Mouse (Mus musculus): ENCODE measurements around the gene Ttll9. TPM values are rescaled to one million over a fixed set of nuclear protein-coding genes. Genes with fewer than 3 reads are reported as not detected.

Gene Ttll9
- polyA plus RNA-seq, 2 experiments: 0.14 to 0.47 TPM

DNA sequence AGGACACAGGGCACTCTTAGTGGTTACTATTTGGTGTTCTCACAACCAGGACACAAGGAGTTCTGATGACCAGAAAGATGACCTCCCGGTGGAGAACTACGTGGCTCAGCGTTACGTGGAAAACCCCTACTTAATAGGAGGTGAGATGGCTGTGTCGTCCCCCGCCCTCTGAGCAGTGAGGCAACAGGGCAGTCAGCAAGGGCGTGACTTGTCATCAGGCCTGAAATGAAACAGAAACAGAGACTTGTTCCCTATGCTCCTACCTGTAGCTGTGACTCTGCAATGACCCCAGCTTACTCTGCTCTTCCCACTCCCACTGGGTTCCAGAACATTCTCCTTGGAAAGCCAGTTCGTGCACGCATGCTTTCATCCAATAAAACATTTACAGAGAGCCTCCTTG is 29.2 kb downstream of the Ttll9 start:
- WGBS: 82% methylated on average over 9 of the region's 9 CpGs
- Histone ChIP-seq H3K4me3 (replicated peaks; ENCODE audit: low read length) (no peak overlapping the region), H3K4me1 (ENCODE audit: control insufficient read depth, insufficient read depth, low read length) (no peaks in the 10 kb centered on the region), H3K9me3 (ENCODE audit: control insufficient read depth, low read length) (no peaks in the 10 kb centered on the region), H3K27me3 (ENCODE audit: control insufficient read depth, insufficient read depth, low read length) (no peaks in the 10 kb centered on the region), H3K4me2 (replicated peaks; ENCODE audit: low read depth, low read length, severe bottlenecking) (no peak overlapping the region), H3K36me3 (ENCODE audit: control insufficient read depth, insufficient read depth, low read length) (no peaks in the 10 kb centered on the region), H3K9ac (ENCODE audit: low read depth, low read length, severe bottlenecking) (no peak overlapping the region), H3K27ac (replicated peaks; ENCODE audit: low read depth, low read length) (no peak overlapping the region)
- TF ChIP-seq POLR2A (IDR thresholded peaks at IDR 0.05; ENCODE audit: borderline replicate concordance, extremely low read depth, insufficient read depth, insufficient read length): no peak
- DNase-seq (ENCODE audit: low spot score) (no peak), ATAC-seq (ENCODE audit: low FRiP score, low read depth) (no peak)

DNA sequence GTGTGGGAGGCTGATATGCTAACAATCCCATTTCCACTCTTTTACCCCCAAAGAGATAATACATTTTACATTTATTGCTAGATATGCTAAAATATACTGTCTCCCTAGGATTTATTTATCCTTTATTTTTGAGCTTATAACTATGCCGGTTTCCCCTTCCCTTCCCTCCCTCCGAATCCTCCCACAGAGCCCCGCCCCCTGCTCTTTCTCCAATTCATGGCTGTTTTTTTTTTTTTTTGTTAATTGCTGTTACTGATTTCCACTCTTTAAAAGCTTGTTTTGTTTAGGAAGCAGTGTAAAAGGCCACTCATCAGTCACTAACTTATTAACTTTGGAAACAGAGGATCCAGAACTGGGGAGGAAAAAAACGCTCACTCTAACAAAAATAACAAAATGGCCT is 34.8 kb downstream of the Ttll9 start:
- 65% methylated on average over 4 of the region's 4 CpGs for WGBS
- no peaks in the 10 kb centered on the region for H3K4me1 ChIP-seq (ENCODE audit: control insufficient read depth, insufficient read depth, low read length)
- DNase-seq (ENCODE audit: low spot score) (no peak), ATAC-seq (ENCODE audit: low FRiP score, low read depth) (no peak)
- H3K36me3 ChIP-seq (ENCODE audit: control insufficient read depth, insufficient read depth, low read length): no peaks in the 10 kb centered on the region
- no peak for TF ChIP-seq POLR2A (IDR thresholded peaks at IDR 0.05; ENCODE audit: borderline replicate concordance, extremely low read depth, insufficient read depth, insufficient read length)
- no peak overlapping the region for H3K4me2 ChIP-seq (replicated peaks; ENCODE audit: low read depth, low read length, severe bottlenecking)
- H3K4me3 ChIP-seq (replicated peaks; ENCODE audit: low read length): no peak overlapping the region
- H3K27me3 ChIP-seq (ENCODE audit: control insufficient read depth, insufficient read depth, low read length): no peaks in the 10 kb centered on the region
- no peak overlapping the region for H3K27ac ChIP-seq (replicated peaks; ENCODE audit: low read depth, low read length)
- no peaks in the 10 kb centered on the region for H3K9me3 ChIP-seq (ENCODE audit: control insufficient read depth, low read length)
- no peak overlapping the region for H3K9ac ChIP-seq (ENCODE audit: low read depth, low read length, severe bottlenecking)

DNA sequence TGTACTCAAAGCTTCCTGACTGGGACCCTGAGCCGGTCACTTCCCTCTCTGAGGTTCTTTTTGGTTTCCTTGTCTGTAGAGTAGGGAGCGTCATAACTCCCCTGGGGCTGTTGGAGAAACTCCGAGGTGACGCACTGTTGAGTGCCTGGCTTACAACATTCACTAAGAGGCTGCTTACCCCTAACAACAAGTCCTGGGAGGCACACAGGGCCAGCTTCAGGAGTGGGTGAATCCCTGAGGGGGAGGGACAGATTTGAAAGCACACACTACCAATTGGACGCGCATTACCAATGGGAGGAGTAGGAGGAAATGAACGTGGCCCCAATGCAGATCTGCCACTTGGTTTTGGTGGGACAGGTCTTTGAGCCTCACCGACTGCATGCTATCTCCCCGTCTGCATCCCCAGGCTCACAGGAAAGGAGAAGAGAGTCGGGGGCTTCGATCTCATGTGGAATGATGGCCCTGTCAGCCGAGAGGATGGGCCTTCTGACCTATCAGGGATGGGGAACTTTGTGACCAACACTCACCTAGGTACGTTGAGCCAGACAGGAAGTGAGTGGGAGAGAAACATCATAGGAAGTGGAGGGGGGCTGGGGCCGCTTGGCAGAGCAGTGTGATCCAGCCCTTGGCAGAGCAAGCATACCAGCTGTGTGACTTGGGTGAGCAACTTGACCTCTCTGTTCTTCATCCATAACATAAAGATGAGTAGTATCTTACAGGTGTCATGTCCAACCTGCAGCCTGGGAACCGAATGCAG is 40.4 kb downstream of the Ttll9 start:
- DNase-seq (ENCODE audit: low spot score): no peak
- no peak for TF ChIP-seq POLR2A (IDR thresholded peaks at IDR 0.05; ENCODE audit: borderline replicate concordance, extremely low read depth, insufficient read depth, insufficient read length)
- no peaks in the 10 kb centered on the region for H3K27me3 ChIP-seq (ENCODE audit: control insufficient read depth, insufficient read depth, low read length)
- no peaks in the 10 kb centered on the region for H3K4me1 ChIP-seq (ENCODE audit: control insufficient read depth, insufficient read depth, low read length)
- 78% methylated on average over 15 of the region's 15 CpGs for WGBS
- ATAC-seq (ENCODE audit: low FRiP score, low read depth): no peak
- H3K9me3 ChIP-seq (ENCODE audit: control insufficient read depth, low read length): no peaks in the 10 kb centered on the region
- H3K36me3 ChIP-seq (ENCODE audit: control insufficient read depth, insufficient read depth, low read length): peaks cover 7% of the 10 kb centered on the region; the same call in 1 of the 2 replicates
- H3K4me2 ChIP-seq (replicated peaks; ENCODE audit: low read depth, low read length, severe bottlenecking): no peak overlapping the region
- H3K9ac ChIP-seq (ENCODE audit: low read depth, low read length, severe bottlenecking): no peak overlapping the region
- no peak overlapping the region for H3K27ac ChIP-seq (replicated peaks; ENCODE audit: low read depth, low read length)
- H3K4me3 ChIP-seq (replicated peaks; ENCODE audit: low read length): no peak overlapping the region

DNA sequence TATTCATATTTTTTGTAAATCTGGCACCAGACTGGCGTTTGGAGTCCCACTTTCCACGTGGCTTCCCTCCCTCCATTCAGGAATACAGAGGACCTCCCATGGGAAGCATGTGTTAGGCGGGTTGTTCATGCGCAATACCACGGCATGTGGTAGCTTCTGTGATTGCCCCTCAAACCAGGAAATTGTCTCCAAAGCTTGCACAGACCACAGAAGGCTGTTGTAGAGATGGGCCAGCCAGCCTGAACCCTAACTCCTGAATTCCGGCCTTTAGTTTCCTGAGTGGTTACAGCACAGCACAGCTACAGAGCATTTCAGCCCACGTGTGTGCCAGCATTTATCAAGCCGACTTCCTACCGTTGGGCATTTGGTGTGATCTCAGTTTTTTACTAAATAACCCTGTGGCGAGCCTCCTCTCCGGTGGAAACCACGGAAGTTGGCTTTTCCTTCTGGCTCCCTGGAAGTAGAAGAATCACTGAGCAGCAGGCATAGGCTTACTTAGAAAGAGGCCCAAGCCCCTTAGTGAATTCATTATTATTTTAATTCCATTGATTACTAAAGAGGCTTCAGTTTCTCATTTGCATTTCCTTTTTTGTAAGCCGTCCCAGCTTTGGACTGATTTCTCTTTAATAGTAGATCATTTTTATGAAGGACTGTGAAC is 41.5 kb downstream of the Ttll9 start:
- 65% methylated on average over 13 of the region's 13 CpGs for WGBS
- no peak for TF ChIP-seq POLR2A (IDR thresholded peaks at IDR 0.05; ENCODE audit: borderline replicate concordance, extremely low read depth, insufficient read depth, insufficient read length)

DNA sequence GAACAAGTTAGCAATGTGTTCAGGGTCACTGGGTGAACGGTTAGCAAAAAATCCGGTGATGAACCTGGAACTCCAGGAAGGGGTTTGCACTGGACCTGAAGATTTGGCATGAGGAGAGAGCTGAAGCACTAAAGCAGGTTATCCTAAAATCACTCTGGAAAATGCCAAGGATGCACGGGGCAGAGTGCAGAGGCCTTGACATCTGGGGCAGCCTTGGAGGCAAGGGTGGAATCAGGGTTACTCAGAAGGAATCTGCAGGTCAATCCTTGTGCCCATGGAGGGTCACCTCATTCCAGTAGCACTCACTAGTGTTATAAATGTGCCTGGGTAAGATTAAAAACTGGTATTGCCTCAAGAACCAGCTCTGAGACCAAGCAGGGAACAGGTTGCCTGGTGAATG is 43.7 kb downstream of the Ttll9 start:
- no peaks in the 10 kb centered on the region for H3K9me3 ChIP-seq (ENCODE audit: control insufficient read depth, low read length)
- no peak overlapping the region for H3K4me2 ChIP-seq (replicated peaks; ENCODE audit: low read depth, low read length, severe bottlenecking)
- H3K4me3 ChIP-seq (replicated peaks; ENCODE audit: low read length): no peak overlapping the region
- DNase-seq (ENCODE audit: low spot score) (no peak), ATAC-seq (ENCODE audit: low FRiP score, low read depth) (no peak)
- H3K9ac ChIP-seq (ENCODE audit: low read depth, low read length, severe bottlenecking): no peak overlapping the region
- H3K27ac ChIP-seq (replicated peaks; ENCODE audit: low read depth, low read length): no peak overlapping the region
- no peak for TF ChIP-seq POLR2A (IDR thresholded peaks at IDR 0.05; ENCODE audit: borderline replicate concordance, extremely low read depth, insufficient read depth, insufficient read length)
- WGBS: 92% methylated on average over 3 of the region's 3 CpGs
- H3K4me1 ChIP-seq (ENCODE audit: control insufficient read depth, insufficient read depth, low read length): no peaks in the 10 kb centered on the region
- H3K27me3 ChIP-seq (ENCODE audit: control insufficient read depth, insufficient read depth, low read length): no peaks in the 10 kb centered on the region
- H3K36me3 ChIP-seq (ENCODE audit: control insufficient read depth, insufficient read depth, low read length): peaks cover 39% of the 10 kb centered on the region

More for the DNA sequence above, 41.5 kb downstream of the Ttll9 start:
- Histone ChIP-seq H3K9ac (ENCODE audit: low read depth, low read length, severe bottlenecking) (no peak overlapping the region), H3K4me3 (replicated peaks; ENCODE audit: low read length) (no peak overlapping the region), H3K27me3 (ENCODE audit: control insufficient read depth, insufficient read depth, low read length) (no peaks in the 10 kb centered on the region), H3K4me2 (replicated peaks; ENCODE audit: low read depth, low read length, severe bottlenecking) (no peak overlapping the region), H3K4me1 (ENCODE audit: control insufficient read depth, insufficient read depth, low read length) (no peaks in the 10 kb centered on the region), H3K27ac (replicated peaks; ENCODE audit: low read depth, low read length) (no peak overlapping the region), H3K36me3 (ENCODE audit: control insufficient read depth, insufficient read depth, low read length) (peaks cover 17% of the 10 kb centered on the region), H3K9me3 (ENCODE audit: control insufficient read depth, low read length) (no peaks in the 10 kb centered on the region)
- ATAC-seq (ENCODE audit: low FRiP score, low read depth) (no peak), DNase-seq (ENCODE audit: low spot score) (no peak)
